Mouse (Mus musculus) intestine, embryonic 16.5 days (tissue): ENCODE measurements around the gene Zfp787. TPM values are rescaled to one million over a fixed set of nuclear protein-coding genes. Genes with fewer than 3 reads are reported as not detected.
"Not testable (repeated sequence)": the region's sequence is repeated elsewhere in the genome, so short reads cannot be mapped to it uniquely, and the experiment has no call there.

ENCODE experiments used
- ATAC-seq: fragments of 200-750 bp; cut with Nextera tagmentation; 2 replicates; pipeline ENCODE4 v1.8.0; 2017; ENCODE audit warnings: moderate TSS enrichment, moderate library complexity
- H3K27ac ChIP-seq: fragments of 300-500 bp; sonication (generic); 2 replicates; pipeline ENCODE4 v1.5.1; 2014; ENCODE audit warnings: mild to moderate bottlenecking, low read length
- H3K27me3 ChIP-seq: fragments of 300-500 bp; sonication (generic); replicated peaks from 2 replicates; pipeline ENCODE4 v1.6.1; 2014; ENCODE audit warnings: low read length, control low read depth, mixed read lengths; ENCODE audit not compliant: control insufficient read depth, insufficient read depth
- H3K36me3 ChIP-seq: fragments of 300-500 bp; sonication (generic); 2 replicates; pipeline ENCODE4 v1.6.1; 2014; ENCODE audit warnings: low read length, control low read depth; ENCODE audit not compliant: control insufficient read depth, insufficient read depth
- H3K4me1 ChIP-seq: fragments of 300-500 bp; sonication (generic); 2 replicates; pipeline ENCODE4 v1.6.1; 2014; ENCODE audit warnings: low read length, control low read depth, mixed read lengths; ENCODE audit not compliant: control insufficient read depth, insufficient read depth
- H3K4me2 ChIP-seq: fragments of 300-500 bp; sonication (generic); 2 replicates; pipeline ENCODE4 v1.6.1; 2014; ENCODE audit warnings: low read depth, low read length, control low read depth
- H3K4me3 ChIP-seq: fragments of 300-500 bp; sonication (generic); 2 replicates; pipeline ENCODE4 v1.5.1; 2014; ENCODE audit warnings: mild to moderate bottlenecking, low read length
- H3K9ac ChIP-seq: fragments of 300-500 bp; sonication (generic); 2 replicates; pipeline ENCODE4 v1.6.1; 2014; ENCODE audit warnings: low read depth, low read length
- H3K9me3 ChIP-seq: fragments of 300-500 bp; sonication (generic); 2 replicates; pipeline ENCODE4 v1.6.1; 2016; ENCODE audit warnings: low read length, control low read depth; ENCODE audit not compliant: control insufficient read depth
- WGBS: fragments of 180-500 bp; shearing (Covaris S2); extraction: QIAGEN DNeasy Blood & Tissue Kit; methylation state at CpG from one replicate; pipeline ENCODE4 v1.1.7; 2014; 5-methylcytosine and 5-hydroxymethylcytosine counted together
- polyA plus RNA-seq: library from polyadenylated mRNA; unstranded; fragments of >200 nt; fragmentation: Nextera tagmentation; extraction: Ambion mirVana; gene quantifications from 2 replicates; pipeline ENCODE4 v1.2.1, GENCODE M21; 2015

Zfp787 gene
- polyA plus RNA-seq, 1 experiment from 2014 or later, result 20.6 TPM

DNA sequence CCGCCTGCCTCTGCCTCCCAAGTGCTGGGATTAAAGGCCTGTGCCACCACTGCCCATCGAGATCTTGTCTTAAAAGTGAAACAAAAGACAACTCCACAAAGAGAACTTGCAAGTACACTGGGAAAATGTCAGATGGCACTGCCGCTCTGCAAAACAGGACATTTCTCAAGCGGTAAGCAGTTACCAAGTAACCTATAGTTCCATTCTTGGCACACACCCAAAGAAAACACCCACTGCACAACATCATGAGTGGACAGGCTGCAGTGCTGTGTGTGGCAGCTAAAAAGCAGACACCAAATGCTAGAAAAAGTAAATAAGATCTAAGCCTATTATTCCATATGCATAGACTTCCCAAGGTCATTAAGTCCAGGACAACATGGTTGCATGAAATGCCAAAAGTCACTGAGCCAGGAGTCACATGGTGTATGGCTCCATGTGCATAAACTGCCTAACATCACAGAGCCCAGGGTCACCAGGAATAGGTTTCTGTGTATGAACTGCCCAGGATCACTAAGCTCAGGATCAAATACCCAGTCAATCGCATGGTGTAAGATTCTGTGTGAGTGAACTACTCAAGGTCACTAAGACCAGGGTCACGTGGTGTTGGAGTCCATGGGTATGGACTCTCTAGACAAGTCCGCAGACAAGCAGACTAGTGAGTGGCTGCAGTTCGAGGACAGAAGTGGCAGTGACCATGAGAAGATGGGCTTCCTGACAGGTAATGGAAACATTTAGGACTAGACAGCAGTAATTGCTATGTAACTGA lies 10.2 kb downstream of the Zfp787 start:
- H3K4me3 ChIP-seq, result no peak overlapping the region
- H3K9ac ChIP-seq, result no peak overlapping the region
- peaks cover 2% of the 10 kb centered on the region; the same call in 1 of the 2 replicates for H3K36me3 ChIP-seq
- H3K4me1 ChIP-seq, result peaks cover 24% of the 10 kb centered on the region
- peak overlapping the region; percentile 43; the same call in 1 of the 2 replicates for H3K27ac ChIP-seq
- WGBS, result 85% methylated on average over 8 of the region's 8 CpGs
- H3K27me3 ChIP-seq, result no peaks in the 10 kb centered on the region
- no peak overlapping the region for H3K4me2 ChIP-seq
- H3K9me3 ChIP-seq, result no peaks in the 10 kb centered on the region
- ATAC-seq, result no peak

DNA sequence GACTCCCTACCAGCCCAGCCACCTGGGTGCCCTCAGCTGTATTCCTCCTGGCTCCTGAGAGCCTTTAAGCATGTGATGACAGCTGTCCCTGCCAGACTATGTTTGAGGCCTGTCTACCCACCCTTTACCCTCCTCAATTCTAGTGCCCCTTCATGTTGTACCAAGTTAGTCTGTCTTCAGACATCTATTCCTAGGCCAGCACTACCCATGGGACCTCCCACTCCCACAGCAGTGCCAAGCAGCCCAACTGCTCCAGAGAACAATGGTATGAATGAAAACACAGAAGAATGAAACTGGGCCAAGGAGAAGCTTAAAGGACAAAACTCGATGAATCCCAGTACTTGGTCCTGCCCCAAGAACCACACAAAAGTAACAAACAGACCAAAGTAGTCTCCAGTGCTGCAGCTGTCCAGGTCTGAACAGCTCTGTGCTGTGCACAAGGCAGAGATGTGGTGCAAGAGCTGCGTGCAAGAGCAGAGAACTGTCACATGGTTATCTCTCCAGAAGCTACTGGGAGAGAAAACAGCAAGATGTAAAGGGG lies 11.7 kb downstream of the Zfp787 start:
- Histone ChIP-seq H3K36me3 (peaks cover 2% of the 10 kb centered on the region; the same call in 1 of the 2 replicates), H3K9ac (no peak overlapping the region), H3K4me2 (no peak overlapping the region), H3K27ac (no peak overlapping the region), H3K4me3 (no peak overlapping the region), H3K27me3 (no peaks in the 10 kb centered on the region), H3K4me1 (peaks cover 24% of the 10 kb centered on the region), H3K9me3 (no peaks in the 10 kb centered on the region)
- WGBS, result 83% methylated on average over 2 of the region's 2 CpGs
- no peak for ATAC-seq

DNA sequence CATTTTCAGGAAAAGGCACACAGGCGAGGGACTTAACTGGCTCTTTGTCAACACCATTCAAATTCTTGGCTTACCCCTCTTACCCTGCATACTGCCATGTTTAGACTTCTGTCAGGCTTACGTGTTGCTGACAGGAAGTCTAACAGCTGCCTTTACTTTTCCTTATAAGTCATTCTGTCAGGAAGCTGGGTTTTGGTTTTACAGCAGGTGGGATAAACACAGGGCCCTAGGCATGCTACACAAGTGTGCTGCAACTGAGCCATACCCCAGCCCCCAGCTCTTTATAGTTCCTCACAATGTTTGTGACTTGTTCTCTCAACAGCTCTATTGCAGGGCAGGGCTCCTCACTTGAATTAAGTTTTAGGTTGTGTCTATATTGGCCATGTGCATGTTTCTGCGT lies 16.5 kb downstream of the Zfp787 start:
- Histone ChIP-seq H3K36me3 (peaks cover 5% of the 10 kb centered on the region; the same call in 1 of the 2 replicates), H3K27ac (no peak overlapping the region), H3K4me1 (no peaks in the 10 kb centered on the region), H3K9me3 (no peaks in the 10 kb centered on the region), H3K9ac (no peak overlapping the region), H3K27me3 (no peaks in the 10 kb centered on the region), H3K4me3 (no peak overlapping the region), H3K4me2 (no peak overlapping the region)
- no peak for ATAC-seq
- WGBS, result 62% methylated on average over 3 of the region's 3 CpGs

GRCm38 (mm10) chr7:6136497-6136896 lies 19.3 kb downstream of the Zfp787 start:
- peaks cover 29% of the 10 kb centered on the region for H3K36me3 ChIP-seq

GRCm38 (mm10) chr7:6132646-6133045 lies 23.2 kb downstream of the Zfp787 start:
- Histone ChIP-seq H3K27ac (no peak overlapping the region), H3K9me3 (0 out of 2 replicates have a peak, but pooled peaks cover 7% of the 10 kb centered on the region), H3K4me3 (no peak overlapping the region), H3K27me3 (no peaks in the 10 kb centered on the region), H3K4me2 (no peak overlapping the region), H3K36me3 (peaks cover 27% of the 10 kb centered on the region), H3K4me1 (no peaks in the 10 kb centered on the region), H3K9ac (no peak overlapping the region)
- WGBS, result 81% methylated on average over 30 of the region's 30 CpGs
- no peak for ATAC-seq

More at GRCm38 (mm10) chr7:6136497-6136896, 19.3 kb downstream of the Zfp787 start:
- Histone ChIP-seq H3K4me1 (no peaks in the 10 kb centered on the region), H3K27ac (no peak overlapping the region), H3K27me3 (no peaks in the 10 kb centered on the region), H3K4me3 (no peak overlapping the region), H3K9me3 (0 out of 2 replicates have a peak, but pooled peaks cover 7% of the 10 kb centered on the region), H3K9ac (no peak overlapping the region), H3K4me2 (no peak overlapping the region)
- ATAC-seq, result no peak

GRCm38 (mm10) chr7:6130346-6130745 lies 25.5 kb downstream of the Zfp787 start:
- peaks cover 27% of the 10 kb centered on the region for H3K36me3 ChIP-seq
- no peak overlapping the region for H3K27ac ChIP-seq
- 52% methylated on average over 4 of the region's 4 CpGs for WGBS
- H3K4me3 ChIP-seq, result no peak overlapping the region
- H3K4me1 ChIP-seq, result no peaks in the 10 kb centered on the region
- no peak overlapping the region for H3K9ac ChIP-seq
- ATAC-seq, result no peak
- H3K4me2 ChIP-seq, result no peak overlapping the region
- H3K27me3 ChIP-seq, result no peaks in the 10 kb centered on the region
- H3K9me3 ChIP-seq, result 0 out of 2 replicates have a peak, but pooled peaks cover 7% of the 10 kb centered on the region

DNA sequence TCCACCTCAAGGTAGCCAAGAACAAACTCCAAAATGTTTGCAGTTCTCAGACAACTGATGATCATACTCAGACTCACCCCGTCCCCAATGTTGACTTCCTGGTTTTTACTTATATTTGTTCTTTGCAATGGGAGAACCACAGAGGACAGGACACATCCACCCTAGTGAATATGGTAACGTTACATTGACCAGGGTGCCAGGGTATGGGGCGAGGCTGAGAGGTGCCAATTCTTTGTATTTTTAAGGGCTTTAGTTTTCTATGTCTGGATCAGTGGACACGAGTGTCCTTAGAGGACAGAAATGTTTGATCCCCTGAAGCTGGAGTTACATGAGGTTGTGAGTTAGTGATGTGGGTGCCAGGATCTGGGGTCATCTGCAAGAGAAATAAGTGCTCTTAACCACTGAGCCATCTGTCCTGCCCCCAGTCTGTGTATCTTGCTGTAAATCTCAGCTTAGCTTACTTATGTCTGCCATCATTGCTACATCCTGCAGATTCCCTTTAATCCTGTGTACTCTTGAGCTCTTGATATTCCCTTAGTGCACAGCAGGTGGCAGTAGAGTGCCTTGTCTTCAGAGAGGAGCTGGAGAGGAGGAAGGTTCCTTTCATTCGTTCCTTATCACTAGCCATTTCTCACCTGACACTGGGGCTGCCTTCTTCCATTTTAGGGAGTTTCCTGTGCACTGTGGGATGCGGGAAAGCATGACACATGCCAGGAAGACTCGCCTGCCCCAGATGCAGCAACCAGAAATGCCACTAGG lies 28.9 kb downstream of the Zfp787 start:
- ATAC-seq, result peak; percentile 82
- Histone ChIP-seq H3K4me1 (no peaks in the 10 kb centered on the region), H3K36me3 (peaks cover 3% of the 10 kb centered on the region; the same call in 1 of the 2 replicates), H3K9me3 (0 out of 2 replicates have a peak, but pooled peaks cover under 1% of the 10 kb centered on the region), H3K27ac (no peak overlapping the region), H3K9ac (no peak overlapping the region), H3K27me3 (no peaks in the 10 kb centered on the region), H3K4me2 (no peak overlapping the region), H3K4me3 (no peak overlapping the region)
- WGBS, result 31% methylated on average over 7 of the region's 7 CpGs

DNA sequence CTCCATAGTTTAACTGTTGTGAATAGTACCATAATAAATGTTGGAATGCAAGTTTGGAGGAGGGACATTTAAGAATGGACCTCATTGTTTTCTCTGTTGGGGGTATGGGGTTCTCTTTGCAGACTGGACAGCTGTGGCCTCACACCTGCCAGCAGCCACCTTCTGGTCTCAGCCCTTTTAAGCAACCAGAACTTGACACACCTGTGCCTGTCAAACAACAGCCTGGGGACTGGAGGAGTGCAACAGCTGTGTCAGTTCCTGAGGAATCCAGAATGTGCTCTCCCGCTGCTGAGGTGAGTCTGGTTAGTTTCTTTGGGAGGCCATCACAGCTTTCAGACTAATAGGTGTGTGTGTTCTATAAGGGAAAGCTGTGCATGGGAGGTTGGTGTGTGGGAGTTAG lies 34.7 kb downstream of the Zfp787 start:
- not testable (repeated sequence) for H3K4me3 ChIP-seq, H3K36me3 ChIP-seq, H3K9me3 ChIP-seq, H3K4me2 ChIP-seq, H3K27ac ChIP-seq, ATAC-seq, H3K27me3 ChIP-seq, H3K9ac ChIP-seq, H3K4me1 ChIP-seq
- WGBS, result 63% methylated on average over 1 of the region's 1 CpGs

DNA sequence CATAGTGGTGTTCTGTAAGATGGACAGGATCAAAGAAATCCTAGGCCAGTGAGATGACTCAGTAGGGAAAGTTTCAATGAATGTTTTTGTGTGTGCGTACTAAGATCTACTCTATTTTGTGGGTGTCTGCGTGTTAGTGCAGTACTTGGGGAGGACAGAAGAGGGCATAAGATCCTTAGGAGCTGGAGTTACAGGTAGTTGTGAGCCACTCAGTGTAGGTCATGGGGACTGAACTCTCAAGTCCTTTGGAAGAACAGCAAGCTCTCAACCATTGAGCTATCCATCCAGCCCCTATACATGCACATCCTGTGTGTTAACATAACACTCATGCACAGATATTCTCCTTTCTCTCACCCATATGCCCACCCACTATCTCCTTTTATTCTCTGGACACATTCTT lies 35.7 kb downstream of the Zfp787 start:
- not testable (repeated sequence) for H3K36me3 ChIP-seq, ATAC-seq, H3K4me2 ChIP-seq, H3K27me3 ChIP-seq, H3K4me1 ChIP-seq, H3K9ac ChIP-seq, H3K4me3 ChIP-seq, H3K9me3 ChIP-seq, H3K27ac ChIP-seq
- WGBS, result 75% methylated on average over 2 of the region's 2 CpGs
